Mouse (Mus musculus) v-Abl transformed pro-B cells (cell line): Measurements from ENCODE around the gene Pmpca.

Experiments
- in situ Hi-C, 2 experiments: fragments of 400-800 bp; cut with MboI; formaldehyde crosslinking; loops; one replicate each; pipeline ENCODE4 v1.15.1; 2025; ENCODE audit not compliant: unreplicated experiment in 2 of 2

Pmpca gene

DNA sequence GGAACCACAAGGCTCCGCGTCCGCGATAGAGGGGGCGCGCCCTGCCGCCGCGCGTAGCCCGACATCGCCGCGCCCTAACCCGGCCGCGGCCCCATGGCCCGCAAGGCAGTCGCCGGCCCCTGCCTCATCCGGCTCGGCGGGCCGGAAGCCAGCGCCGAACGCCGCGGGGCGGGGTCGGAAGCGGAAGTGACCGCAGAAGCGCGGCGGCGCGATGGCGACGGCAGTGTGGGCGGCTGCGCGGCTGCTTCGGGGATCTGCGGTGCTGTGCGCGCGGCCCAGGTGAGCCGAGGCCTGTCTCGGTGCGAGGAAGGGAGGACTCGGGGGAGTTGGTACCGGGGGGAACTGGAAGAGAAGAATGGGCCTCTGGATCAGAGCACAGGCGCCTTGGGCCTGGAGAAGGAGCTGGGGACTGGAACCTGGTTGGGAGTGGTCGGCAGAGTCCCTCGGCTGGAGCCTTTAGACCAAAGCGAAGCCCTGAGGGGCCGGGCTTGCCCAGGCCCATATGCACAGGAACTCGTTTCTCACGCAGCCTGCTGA, at the start of gene Pmpca, which contains the start of gene Entr1:
Gene Pmpca (plus strand): TSS at position 186 of the 537 bp plus-strand sequence.
Gene Entr1 (minus strand): TSS at position 163 of the 537 bp plus-strand sequence.
- in situ Hi-C loops = no loop called here

DNA sequence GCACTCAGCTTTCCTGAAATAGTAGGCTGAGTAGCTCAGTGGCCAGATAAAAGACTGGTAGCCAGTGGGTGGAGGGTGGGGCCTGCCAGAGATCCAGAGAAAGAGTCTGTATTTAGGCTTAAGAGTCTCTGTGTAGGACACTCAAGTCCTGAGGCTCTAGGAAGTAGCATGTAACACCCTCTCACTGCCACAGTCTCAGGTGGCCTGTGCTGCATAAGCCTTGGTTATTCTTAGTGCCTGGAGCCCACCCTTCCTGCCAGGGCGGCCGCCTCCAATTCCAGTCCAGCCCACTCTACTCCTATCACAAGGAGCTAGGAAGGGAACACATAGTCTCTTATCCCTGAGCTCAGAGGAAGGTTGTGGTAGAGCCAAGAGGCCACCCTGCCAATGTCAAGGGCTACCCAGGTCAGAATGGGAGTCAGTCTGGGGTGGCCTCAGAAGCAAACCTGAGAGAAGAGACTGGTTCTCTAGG, 47.6 kb upstream of the Pmpca start:
- in situ Hi-C loops = no loop called here

- in situ Hi-C loops = no loop called here
Observed at GRCm38 (mm10) chr2:26342044-26342443, 47.1 kb upstream of the Pmpca start.

DNA sequence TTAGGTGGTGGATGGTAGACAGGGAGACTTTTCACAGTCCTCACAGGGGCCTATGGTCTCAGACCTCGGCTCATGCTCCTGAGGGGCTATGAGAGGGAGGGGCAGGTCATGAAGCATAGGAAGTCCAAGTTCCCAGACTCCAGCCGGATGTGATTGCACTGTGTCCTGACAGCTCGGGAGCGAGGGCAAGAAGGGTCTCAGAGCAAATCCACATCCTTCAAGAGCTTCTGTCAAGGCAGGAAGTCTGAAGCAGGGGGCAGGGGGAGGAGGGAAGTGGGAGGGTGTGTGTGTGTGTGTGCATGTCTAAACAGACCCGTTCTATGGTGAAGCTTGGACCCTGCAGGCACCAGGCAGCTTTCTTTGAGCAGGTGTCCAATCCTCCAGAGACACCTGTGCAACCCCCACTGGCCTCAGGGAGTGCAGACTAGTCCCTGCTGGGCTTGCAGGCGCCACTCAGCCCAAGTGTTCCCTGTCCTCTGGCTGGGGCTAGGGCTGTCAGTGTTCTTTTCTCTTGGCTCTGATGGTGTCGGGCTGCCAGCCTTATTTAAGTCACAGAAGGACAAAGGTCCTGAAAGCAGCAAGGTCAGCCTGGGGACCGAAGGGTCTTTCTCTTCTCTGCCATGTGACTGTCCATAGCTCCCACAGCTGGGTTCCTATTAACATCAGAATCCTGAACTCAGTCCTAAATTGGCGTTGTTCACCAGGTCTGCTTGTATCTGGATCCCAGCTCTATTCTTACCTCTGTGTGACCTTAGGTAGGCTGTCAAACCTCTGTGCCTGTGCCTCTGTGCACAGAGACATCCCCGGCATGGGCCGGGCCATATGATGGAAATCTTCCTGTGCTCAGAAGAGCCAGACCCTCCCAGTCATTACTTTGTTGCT, 46.3 kb upstream of the Pmpca start:
- in situ Hi-C loops = no loop called here

GRCm38 (mm10) chr2:26348241-26348640, 40.9 kb upstream of the Pmpca start:
- in situ Hi-C loops = no loop called here

DNA sequence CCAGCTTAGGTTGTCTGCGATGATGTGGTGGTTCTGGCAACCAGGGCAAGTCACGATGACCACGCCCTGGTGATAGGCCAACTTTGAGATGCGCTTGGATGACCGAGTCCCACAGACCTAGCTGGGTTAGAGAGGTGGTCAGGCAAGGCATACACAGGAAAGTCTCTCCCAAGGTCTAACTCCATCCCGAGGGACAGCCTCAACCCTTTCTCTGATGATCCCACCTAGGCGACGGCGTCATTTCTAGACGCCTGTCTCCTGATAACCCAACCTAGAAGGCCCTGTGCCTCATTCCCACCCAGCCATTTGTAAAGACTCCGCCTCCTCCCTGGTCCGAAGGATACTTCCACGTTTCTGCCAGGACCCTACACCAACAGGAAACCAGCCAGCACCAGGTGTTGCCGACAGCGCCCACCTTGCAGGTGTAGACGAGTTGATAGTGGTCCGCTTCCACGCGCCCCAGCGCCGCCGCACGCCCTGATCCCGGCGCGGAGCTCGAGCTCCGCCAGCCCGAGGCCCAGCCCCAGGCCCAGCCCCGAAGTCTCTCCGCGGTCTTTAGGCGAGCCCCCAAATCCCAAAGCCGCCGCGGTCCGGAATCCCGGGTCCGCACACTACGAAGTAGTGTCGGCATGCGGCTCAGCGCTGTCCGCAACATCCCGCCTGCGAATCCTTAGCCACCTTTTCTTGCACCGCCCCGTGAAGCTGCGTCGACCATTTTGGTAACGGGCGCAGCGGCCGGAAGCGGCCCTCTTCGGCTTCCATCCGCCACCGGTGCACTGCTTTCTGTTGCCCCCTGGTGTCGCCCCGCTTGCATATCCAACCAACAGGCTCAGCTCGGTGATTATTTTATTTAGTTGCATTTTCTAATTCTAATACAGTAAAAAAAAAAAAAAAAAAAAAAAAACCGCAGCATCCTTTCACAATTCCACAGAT, 37.5 kb upstream of the Pmpca start, which contains the start of gene Dnlz:
Gene Dnlz (minus strand): TSS at position 753 of the 933 bp plus-strand sequence.
- in situ Hi-C loops = loop anchor here in 1 of 2 experiments (5.0 kb wide), 1 partner anchor 49 kb away; no protein-coding TSS in a partner anchor

- in situ Hi-C loops = loop anchor here in 1 of 2 experiments (5.0 kb wide), 1 partner anchor 50 kb away; no protein-coding TSS in a partner anchor
Observed at GRCm38 (mm10) chr2:26352291-26352910, 36.7 kb upstream of the Pmpca start.

- in situ Hi-C loops = loop anchor here in 1 of 2 experiments (5.0 kb wide), 1 partner anchor 51 kb away; no protein-coding TSS in a partner anchor
Observed at GRCm38 (mm10) chr2:26353066-26353980, 35.8 kb upstream of the Pmpca start.

DNA sequence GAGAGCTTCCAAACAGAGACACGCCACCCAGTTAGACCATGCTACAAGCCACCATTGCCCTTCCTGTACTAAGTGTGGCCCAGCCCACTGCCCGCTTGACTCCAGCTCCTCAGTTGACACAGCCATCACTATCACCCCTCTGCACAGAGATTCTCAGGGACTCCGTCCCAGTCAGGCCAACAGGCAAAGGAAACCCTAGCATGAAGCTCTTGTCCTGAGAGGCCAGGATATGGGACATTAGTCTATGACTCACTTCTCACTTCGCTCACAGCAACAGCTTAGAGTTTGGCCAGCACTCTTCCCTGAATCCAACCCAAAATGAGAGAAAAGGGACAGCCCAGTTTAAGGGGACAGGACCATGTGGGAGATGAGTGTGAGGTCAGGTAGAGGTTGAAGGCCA, 34.7 kb upstream of the Pmpca start:
- in situ Hi-C loops = loop anchor here in 1 of 2 experiments (5.0 kb wide), 1 partner anchor 52 kb away; no protein-coding TSS in a partner anchor

GRCm38 (mm10) chr2:26356231-26356630, 32.9 kb upstream of the Pmpca start:
- in situ Hi-C loops = no loop called here

DNA sequence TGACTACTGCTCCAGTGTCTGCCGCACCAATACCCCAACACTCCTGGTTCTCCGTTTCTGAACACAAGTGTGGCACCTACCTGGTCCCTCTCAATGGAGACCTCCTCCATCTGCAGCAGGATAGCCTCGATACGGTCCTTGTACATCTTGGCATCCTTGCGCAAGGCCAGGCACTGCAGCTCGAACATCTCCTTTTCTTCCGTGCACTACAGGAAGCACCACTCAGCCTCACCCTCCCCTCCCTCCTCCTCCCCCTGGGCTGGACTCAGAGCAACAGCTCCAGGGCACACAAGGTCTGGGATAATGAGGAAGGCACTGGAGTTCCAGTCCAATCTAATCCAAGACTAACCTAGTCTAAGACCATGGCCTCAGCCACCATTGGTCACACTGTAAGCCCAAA, 32.5 kb upstream of the Pmpca start:
- in situ Hi-C loops = no loop called here

GRCm38 (mm10) chr2:26357484-26357883, 31.7 kb upstream of the Pmpca start:
- in situ Hi-C loops = no loop called here

DNA sequence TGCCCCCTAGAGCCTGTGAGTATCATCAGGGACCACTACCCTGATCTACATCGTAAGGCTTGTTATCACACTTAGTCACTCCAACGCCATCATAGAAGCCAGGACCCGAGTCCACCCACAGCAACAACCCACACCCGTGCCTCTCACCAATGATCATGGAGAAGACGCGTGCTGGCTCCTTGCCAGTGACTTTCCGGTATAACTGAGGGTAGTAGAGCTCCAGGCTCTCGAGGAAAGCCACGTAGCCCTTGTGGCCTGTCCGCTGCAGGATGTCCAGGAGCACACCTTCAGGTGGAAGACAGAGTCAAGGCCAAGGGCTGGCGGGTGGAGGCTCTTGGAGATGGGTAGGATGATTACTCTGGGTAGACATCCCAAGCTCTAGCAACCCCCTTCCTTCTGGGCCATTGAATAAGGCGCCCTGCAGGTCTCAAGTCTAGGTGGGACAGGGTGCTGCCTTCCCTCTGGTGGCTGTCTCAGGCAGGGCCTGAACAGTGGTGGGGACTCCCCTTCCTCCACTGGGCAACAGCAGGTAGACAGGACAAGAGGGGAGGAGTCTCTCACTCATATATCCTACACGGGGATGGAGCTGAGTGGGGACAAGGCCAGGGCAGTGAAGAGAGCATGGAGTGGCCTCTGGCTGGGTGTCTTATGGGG, 30.3 kb upstream of the Pmpca start:
- in situ Hi-C loops = no loop called here

DNA sequence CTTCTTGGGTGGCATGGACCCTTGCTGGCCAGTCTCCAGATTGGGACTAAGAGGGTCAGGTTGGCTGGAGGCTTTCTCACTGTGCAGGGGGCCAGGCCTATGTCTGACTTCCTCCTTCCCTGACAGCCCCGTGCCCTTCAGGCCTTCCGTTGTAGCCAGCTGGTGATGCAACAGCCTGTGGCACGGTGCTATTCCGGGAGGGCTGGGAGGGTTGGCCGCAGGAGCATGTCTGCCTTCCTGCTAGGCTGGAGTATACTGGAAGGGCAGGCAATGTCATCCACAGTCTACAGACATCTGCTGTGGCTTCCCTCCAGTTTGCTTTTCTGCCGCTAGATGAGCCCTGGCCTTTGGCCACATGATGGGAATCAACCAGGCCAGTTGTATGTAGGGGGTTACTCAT, 29.2 kb upstream of the Pmpca start:
- in situ Hi-C loops = no loop called here

- in situ Hi-C loops = no loop called here
Observed at GRCm38 (mm10) chr2:26360772-26361171, 28.4 kb upstream of the Pmpca start, which contains the start of gene Card9. TSS of gene Card9 (minus strand) at chr2:26360918.

DNA sequence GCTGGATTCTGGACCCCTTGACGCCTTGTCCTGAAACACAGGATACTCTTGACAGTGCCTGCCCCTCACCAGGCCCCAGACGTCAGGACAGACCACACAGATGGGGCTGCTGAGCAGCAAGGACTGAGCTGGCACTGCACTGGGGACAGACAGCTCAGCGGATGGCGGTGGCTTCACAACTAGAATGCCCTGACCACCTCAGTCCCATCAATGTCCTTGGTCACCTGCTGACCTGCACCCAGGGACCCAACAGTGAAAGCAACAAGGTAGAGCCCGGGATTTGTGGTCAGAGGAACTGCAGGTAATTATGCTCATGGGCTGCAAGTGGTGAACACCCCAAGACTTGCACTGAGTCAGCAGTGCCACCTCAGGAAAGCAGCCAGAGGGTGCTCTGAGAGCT, 26.1 kb upstream of the Pmpca start:
- in situ Hi-C loops = no loop called here

- in situ Hi-C loops = no loop called here
Observed at GRCm38 (mm10) chr2:26363481-26363880, 25.7 kb upstream of the Pmpca start.

DNA sequence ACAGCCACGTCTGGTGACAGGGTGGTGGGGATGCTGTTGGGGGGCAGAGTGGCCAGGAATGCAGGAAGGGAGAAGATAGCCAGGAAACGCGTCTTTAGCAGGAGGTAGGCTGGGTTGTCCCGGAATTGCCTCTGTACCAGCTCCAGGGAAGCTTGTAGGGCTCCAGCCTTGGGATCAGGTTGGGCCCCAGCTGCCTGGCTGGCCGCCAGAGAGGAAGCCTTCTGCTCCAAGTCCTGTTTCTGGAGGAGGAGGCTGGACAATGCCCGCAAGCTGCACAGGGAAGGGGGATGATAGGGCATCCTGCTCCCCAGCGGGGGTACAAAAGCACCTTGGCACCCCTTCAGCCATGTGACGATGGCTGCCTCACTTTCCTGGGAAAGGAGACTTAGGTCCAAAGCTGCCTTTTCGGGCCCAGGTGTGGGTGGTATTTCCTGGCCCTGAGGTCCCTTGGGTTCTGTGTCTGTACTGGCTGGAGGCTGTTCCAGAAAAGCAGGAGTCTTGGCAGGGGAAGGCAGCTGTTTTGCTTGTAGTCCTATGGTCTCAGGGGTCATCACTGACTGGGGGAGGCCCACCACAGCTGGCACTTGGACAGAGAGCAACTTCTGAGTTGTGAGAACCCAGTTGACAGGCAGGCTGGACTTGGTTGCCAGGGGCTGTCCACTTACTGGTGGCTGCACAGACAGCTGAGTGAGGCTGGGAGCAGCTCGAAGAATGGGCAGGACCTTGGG, 24.2 kb upstream of the Pmpca start:
- in situ Hi-C loops = no loop called here
